Mouse (Mus musculus) cortical plate, adult 2 months (tissue): ENCODE data around the gene Iba57. TPM values are rescaled to one million over a fixed set of nuclear protein-coding genes. Genes with fewer than 3 reads are reported as not detected.
"Not testable (repeated sequence)": the region's sequence is repeated elsewhere in the genome, so short reads cannot be mapped to it uniquely, and the experiment has no call there.

ENCODE experiments used
- H3K27ac ChIP-seq: fragments of 200-500 bp; 2 replicates; pipeline ENCODE4 v1.5.1; 2012; ENCODE audit warnings: low read length, control low read depth, inconsistent platforms; ENCODE audit not compliant: insufficient read depth
- H3K4me1 ChIP-seq: fragments of 200-500 bp; 2 replicates; pipeline ENCODE4 v1.6.1; 2011; ENCODE audit warnings: low read length; ENCODE audit not compliant: control insufficient read depth, insufficient read depth
- H3K4me3 ChIP-seq: fragments of 200-500 bp; 2 replicates; pipeline ENCODE4 v1.5.1; 2011; ENCODE audit warnings: mild to moderate bottlenecking, low read length, control low read depth; ENCODE audit not compliant: insufficient read depth
- CTCF ChIP-seq: fragments of 200-500 bp; IDR thresholded peaks from 2 replicates; pipeline ENCODE4 v1.5.1; 2011; ENCODE audit warnings: mild to moderate bottlenecking, control low read depth, low read length; ENCODE audit not compliant: insufficient read depth; ENCODE audit errors: extremely low read depth
- POLR2A ChIP-seq: fragments of 200-500 bp; IDR thresholded peaks from 2 replicates; pipeline ENCODE4 v1.6.1; 2011; ENCODE audit warnings: mild to moderate bottlenecking, low read length, control low read depth; ENCODE audit not compliant: insufficient read depth; ENCODE audit errors: extremely low read depth
- polyA plus RNA-seq: library from polyadenylated mRNA; depleted of rRNA; stranded (reverse); fragments of >200 nt; gene quantifications from 2 replicates; pipeline ENCODE4 v1.2.3, GENCODE M21; 2012; rRNA removed

Iba57 gene
- polyA plus RNA-seq, result 5.0 and 6.2 TPM in 2 replicates

GRCm38 (mm10) chr11:59163255-59164236 is at the start of gene Iba57:
TSS of gene Iba57 (minus strand) at chr11:59163739.
- Histone ChIP-seq H3K4me3 (peak within 1 kb of the TSS; percentile 47), H3K4me1 (peaks cover 4% of the 10 kb centered on the region; the same call in 1 of the 2 replicates), H3K27ac (peak within 1 kb of the TSS; percentile 99)
- TF ChIP-seq CTCF (no peak), POLR2A (peak; percentile 19; the same call in 1 of the 2 replicates)

- no peak for TF ChIP-seq CTCF
- no peak for TF ChIP-seq POLR2A
- Histone ChIP-seq H3K4me3 (no peak overlapping the region), H3K4me1 (peaks cover 3% of the 10 kb centered on the region), H3K27ac (no peak overlapping the region)
Observed at GRCm38 (mm10) chr11:59212892-59213494, 49.5 kb upstream of the Iba57 start.

GRCm38 (mm10) chr11:59212320-59212719 is 48.8 kb upstream of the Iba57 start:
- not testable (repeated sequence) for H3K4me3 ChIP-seq, H3K4me1 ChIP-seq, H3K27ac ChIP-seq

GRCm38 (mm10) chr11:59211561-59211960 is 48.0 kb upstream of the Iba57 start:
- not testable (repeated sequence) for H3K27ac ChIP-seq, H3K4me3 ChIP-seq, H3K4me1 ChIP-seq

- no peak overlapping the region for H3K4me3 ChIP-seq
- H3K27ac ChIP-seq, result no peak overlapping the region
- no peaks in the 10 kb centered on the region; the same call in 1 of the 2 replicates for H3K4me1 ChIP-seq
- TF ChIP-seq CTCF (no peak), POLR2A (no peak)
Observed at GRCm38 (mm10) chr11:59210020-59210419, 46.5 kb upstream of the Iba57 start.

GRCm38 (mm10) chr11:59209580-59209979 is 46.0 kb upstream of the Iba57 start:
- Histone ChIP-seq H3K27ac (no peak overlapping the region), H3K4me3 (peak overlapping the region; percentile 66; the same call in 1 of the 2 replicates), H3K4me1 (no peaks in the 10 kb centered on the region; the same call in 1 of the 2 replicates)
- TF ChIP-seq CTCF (no peak), POLR2A (0 out of 2 replicates have a peak, but pooled peaks have one; percentile 6)

- H3K27ac ChIP-seq, result no peak overlapping the region
- peak; percentile 44; the same call in 1 of the 2 replicates for TF ChIP-seq POLR2A
- TF ChIP-seq CTCF, result peak; percentile 47; the same call in 1 of the 2 replicates
Observed at GRCm38 (mm10) chr11:59209003-59209441, 45.5 kb upstream of the Iba57 start.

GRCm38 (mm10) chr11:59208153-59208831 is 44.8 kb upstream of the Iba57 start, which contains the start of gene 2310033P09Rik:
TSS of gene 2310033P09Rik (plus strand) at chr11:59208321.
- TF ChIP-seq CTCF (no peak), POLR2A (peak; percentile 97)
- no peaks in the 10 kb centered on the region for H3K4me1 ChIP-seq
- H3K4me3 ChIP-seq, result peak within 1 kb of the TSS; percentile 66
- H3K27ac ChIP-seq, result peak within 1 kb of the TSS; percentile 72

More at GRCm38 (mm10) chr11:59209003-59209441, 45.5 kb upstream of the Iba57 start:
- H3K4me3 ChIP-seq, result peak overlapping the region; percentile 66
- no peaks in the 10 kb centered on the region for H3K4me1 ChIP-seq
